Mouse (Mus musculus) common myeloid progenitor, adult 5-6 weeks (primary cell): ENCODE results near the gene Gm5773. TPM values are rescaled to one million over a fixed set of nuclear protein-coding genes. Genes with fewer than 3 reads are reported as not detected.
"Not testable (repeated sequence)": the region's sequence is repeated elsewhere in the genome, so short reads cannot be mapped to it uniquely, and the experiment has no call there.

ENCODE experiments used
- ATAC-seq: replicated peaks from 2 replicates; pipeline ENCODE4 v1.8.0; 2016; ENCODE audit warnings: low read depth, mild to moderate bottlenecking, moderate TSS enrichment, inconsistent platforms; ENCODE audit not compliant: poor library complexity, severe bottlenecking
- total RNA-seq: library from RNA; stranded (forward); fragments of 200-1000, 187-1606 nt; gene quantifications from 2 replicates; pipeline ENCODE4 v1.2.3, GENCODE M21; 2017

The Gm5773 gene
- total RNA-seq: not detected in 2 replicates

- ATAC-seq: not testable (repeated sequence)
Observed at GRCm38 (mm10) chr3:93772700-93773099, at the start of gene Gm5773. Gene Gm5773 (plus strand): TSS chr3:93773000.

- ATAC-seq: not testable (repeated sequence)
Observed at GRCm38 (mm10) chr3:93745475-93745874, 27.3 kb upstream of the Gm5773 start.

GRCm38 (mm10) chr3:93754022-93754421, 18.8 kb upstream of the Gm5773 start:
- ATAC-seq: not testable (repeated sequence)

GRCm38 (mm10) chr3:93796098-93796497, 23.3 kb downstream of the Gm5773 start, which contains the start of gene Tdpoz4:
Gene Tdpoz4 (plus strand): TSS chr3:93796398.
- not testable (repeated sequence) for ATAC-seq

GRCm38 (mm10) chr3:93813341-93813740, 40.5 kb downstream of the Gm5773 start:
- ATAC-seq: not testable (repeated sequence)

Other genes starting within 250 kb of the Gm5773 start
- 282 and 405 TPM in 2 replicates for gene S100a10, start 217.9 kb upstream of the Gm5773 start, total RNA-seq
- gene Tdpoz2, start 120.3 kb upstream of the Gm5773 start, total RNA-seq: not detected in 2 replicates
- gene Tdpoz1, start 96.7 kb upstream of the Gm5773 start, total RNA-seq: not detected in 2 replicates
- not detected in 2 replicates for gene Gm37596, start 79.9 kb upstream of the Gm5773 start, total RNA-seq
- not detected in 2 replicates for gene Tdpoz4, start 23.4 kb downstream of the Gm5773 start, total RNA-seq
- not detected in 2 replicates for gene Tdpoz3, start 53.0 kb downstream of the Gm5773 start, total RNA-seq
- gene Gm9117, start 170.5 kb downstream of the Gm5773 start, total RNA-seq: not detected in 2 replicates
- gene Tdpoz5, start 188.3 kb downstream of the Gm5773 start, total RNA-seq: not detected in 2 replicates